Mouse (Mus musculus) CD8-positive naive resting alpha-beta T cell, adult 57 days (primary cell): ENCODE results near the gene Ranbp3l. TPM values are rescaled to one million over a fixed set of nuclear protein-coding genes. Genes with fewer than 3 reads are reported as not detected.

ENCODE experiments used
- total RNA-seq: library from RNA; stranded (reverse); gene quantifications from one replicate; pipeline ENCODE4 v1.2.4, GENCODE M21; 2023

Ranbp3l gene
- not detected for total RNA-seq

DNA sequence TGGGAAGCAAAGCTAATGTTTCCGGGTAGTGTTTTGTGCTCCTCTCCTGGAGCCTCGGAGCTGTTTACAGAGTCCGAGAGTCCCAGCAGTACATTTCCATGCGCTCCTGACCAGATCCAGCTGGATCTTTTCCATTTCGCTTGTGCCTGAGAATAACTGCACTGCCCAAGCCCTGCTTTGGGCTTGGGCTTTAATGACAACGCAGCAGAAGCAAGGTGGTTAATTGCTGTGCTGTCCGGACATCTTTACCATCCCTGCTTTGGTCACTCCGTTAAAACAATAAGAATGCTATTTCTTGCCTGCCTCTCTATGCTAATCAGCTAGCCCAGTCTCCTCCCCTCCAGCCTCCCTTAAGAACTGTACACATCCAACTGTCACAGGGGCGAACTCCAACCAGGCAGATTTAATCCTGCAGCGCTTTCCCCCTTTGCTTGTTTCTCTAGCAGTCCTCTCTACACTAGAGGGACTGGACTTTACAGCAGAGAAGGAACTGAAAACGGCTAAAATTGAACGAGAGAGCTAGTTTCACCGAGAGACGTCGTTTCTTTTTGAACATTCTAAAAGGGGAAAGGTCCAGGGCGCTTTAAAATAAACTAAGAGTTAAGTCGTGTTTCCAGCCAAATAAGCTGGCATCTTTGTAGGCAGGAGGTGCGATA, at the start of gene Ranbp3l:
Ranbp3l (plus strand) TSS at position 377 of the 656 bp plus-strand sequence.

DNA sequence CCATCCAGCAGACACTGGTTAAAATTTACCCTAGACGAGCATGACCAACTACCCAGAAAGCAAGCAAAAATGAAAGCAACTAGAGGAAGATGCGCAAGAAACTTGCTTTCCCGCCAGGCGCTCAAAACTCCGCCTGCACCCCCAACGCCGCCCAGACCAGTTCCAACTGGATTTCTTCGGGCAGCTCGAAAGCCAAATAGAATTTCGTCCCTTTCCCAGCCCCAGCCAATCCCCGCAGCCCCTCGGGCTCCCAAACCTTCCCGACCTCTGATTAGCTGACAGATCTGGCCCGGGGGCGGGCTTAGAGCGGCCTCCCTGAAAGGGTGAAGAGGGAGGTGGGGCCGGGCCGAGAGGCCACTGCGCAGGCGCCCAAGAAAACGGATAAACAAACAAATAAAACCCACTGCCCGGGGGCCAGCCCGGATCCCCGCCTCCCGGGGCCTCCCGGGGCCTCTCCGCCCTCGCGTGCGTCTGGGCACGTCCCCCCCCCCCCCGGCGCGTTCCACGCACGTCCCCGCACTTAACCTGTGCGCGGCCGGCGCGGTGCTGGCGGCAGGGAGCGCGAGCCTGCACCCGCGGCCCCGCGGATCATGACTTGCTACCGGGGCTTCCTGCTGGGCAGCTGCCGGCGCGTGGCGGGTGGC, 103.3 kb downstream of the Ranbp3l start, which contains the start of gene Nadk2:
Nadk2 (plus strand) TSS at position 349 of the 644 bp plus-strand sequence.

Other genes with a start within 250 kb of the Ranbp3l start
- gene Nadk2, start 103.3 kb downstream of the Ranbp3l start, total RNA-seq, result 20.1 TPM
- gene Lmbrd2, start 172.6 kb downstream of the Ranbp3l start, total RNA-seq, result 10.9 TPM
- 2.8 TPM for gene Skp2, start 187.5 kb downstream of the Ranbp3l start, total RNA-seq